Mouse (Mus musculus): ENCODE measurements around the gene A730071L15Rik. TPM values are rescaled to one million over a fixed set of nuclear protein-coding genes. Genes with fewer than 3 reads are reported as not detected.

A730071L15Rik gene
- polyA plus RNA-seq (2014; fragmentation: Nextera tagmentation; extraction: Ambion mirVana), result 0.31 and 0.42 TPM in 2 replicates

DNA sequence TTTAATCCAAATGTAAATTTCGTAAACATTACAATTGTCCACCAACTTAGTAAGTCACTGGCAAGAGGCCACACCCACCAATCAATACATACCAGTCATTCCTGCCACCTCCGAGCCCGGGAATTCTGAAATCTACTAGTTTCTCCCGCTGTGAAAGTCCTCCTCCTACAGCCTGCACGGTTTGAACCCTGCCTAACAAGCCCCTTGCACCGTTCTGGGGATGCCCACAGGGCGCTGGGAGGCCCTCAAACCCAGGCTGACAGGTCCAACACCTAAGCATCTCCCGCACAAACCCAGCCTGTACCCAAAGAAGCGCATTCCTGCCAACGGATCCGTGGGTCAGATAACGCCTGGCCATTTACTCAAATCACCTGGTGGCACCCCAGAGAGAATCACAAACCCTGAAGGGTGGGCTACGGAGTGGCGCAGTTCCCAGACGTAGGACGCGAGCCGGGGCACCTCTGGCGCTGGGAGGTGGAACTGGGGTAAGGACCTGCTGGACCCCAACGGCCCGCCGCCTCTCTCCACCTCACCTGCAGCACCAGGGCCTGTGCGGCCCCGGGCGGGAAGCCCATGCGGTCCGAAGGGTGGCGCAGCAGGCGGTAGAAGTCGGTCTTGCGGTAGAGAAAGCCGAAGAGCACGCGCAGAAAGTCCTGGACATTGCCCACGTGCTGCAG is at the start of gene A730071L15Rik:
Gene A730071L15Rik (plus strand): TSS at position 620 of the 677 bp plus-strand sequence.
- no peak for DNase-seq (ENCODE audit: low spot score)

DNA sequence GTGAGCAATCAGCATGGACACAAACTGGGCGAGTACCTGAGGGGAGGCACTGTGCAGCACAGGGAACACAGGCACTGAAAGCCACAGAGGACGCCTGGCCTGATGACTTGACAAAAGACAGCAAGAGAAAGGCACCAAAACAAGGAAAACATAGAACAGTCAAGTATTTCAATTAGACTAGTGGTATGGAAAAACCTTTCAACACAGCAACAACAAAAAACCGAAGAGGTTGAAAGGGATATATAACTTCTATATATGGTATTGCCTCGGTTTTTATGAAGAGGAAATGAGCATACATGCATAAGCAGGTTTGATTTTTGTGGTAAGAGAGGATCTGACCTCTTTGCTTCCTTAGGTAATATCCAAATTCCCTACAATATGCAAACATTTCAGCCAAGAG is 47.0 kb upstream of the A730071L15Rik start:
- Histone ChIP-seq H3K9ac (no peak overlapping the region), H3K4me2 (replicated peaks) (no peak overlapping the region), H3K9me3 (ENCODE audit: control insufficient read depth, low read length) (0 out of 2 replicates have a peak, but pooled peaks cover 3% of the 10 kb centered on the region), H3K4me1 (replicated peaks; ENCODE audit: control insufficient read depth, insufficient read depth, low read length) (0 out of 2 replicates have a peak, but pooled peaks cover 19% of the 10 kb centered on the region), H3K27me3 (ENCODE audit: control insufficient read depth, insufficient read depth, low read length) (no peaks in the 10 kb centered on the region), H3K36me3 (replicated peaks; ENCODE audit: control insufficient read depth, insufficient read depth) (peaks cover 19% of the 10 kb centered on the region), H3K27ac (no peak overlapping the region), H3K4me3 (replicated peaks; ENCODE audit: low read length) (no peak overlapping the region)
- DNase-seq (ENCODE audit: low spot score) (no peak), ATAC-seq (ENCODE audit: low FRiP score) (no peak)
- 96% methylated on average over 4 of the region's 4 CpGs for WGBS

More for the DNA sequence above, at the start of gene A730071L15Rik:
- Histone ChIP-seq H3K4me1 (replicated peaks; ENCODE audit: control insufficient read depth, insufficient read depth, low read length) (peaks cover 16% of the 10 kb centered on the region), H3K9me3 (ENCODE audit: control insufficient read depth, low read length) (no peaks in the 10 kb centered on the region), H3K36me3 (replicated peaks; ENCODE audit: control insufficient read depth, insufficient read depth) (0 out of 2 replicates have a peak, but pooled peaks cover 3% of the 10 kb centered on the region), H3K27ac (peak within 1 kb of the TSS; percentile 97), H3K9ac (peak within 1 kb of the TSS; percentile 98), H3K4me3 (replicated peaks; ENCODE audit: low read length) (peak within 1 kb of the TSS; percentile 100), H3K4me2 (replicated peaks) (peak within 1 kb of the TSS; percentile 96), H3K27me3 (ENCODE audit: control insufficient read depth, insufficient read depth, low read length) (no peaks in the 10 kb centered on the region)
- ATAC-seq (ENCODE audit: low FRiP score), result peak; percentile 74
- 1% methylated on average over 35 of the region's 35 CpGs for WGBS

DNA sequence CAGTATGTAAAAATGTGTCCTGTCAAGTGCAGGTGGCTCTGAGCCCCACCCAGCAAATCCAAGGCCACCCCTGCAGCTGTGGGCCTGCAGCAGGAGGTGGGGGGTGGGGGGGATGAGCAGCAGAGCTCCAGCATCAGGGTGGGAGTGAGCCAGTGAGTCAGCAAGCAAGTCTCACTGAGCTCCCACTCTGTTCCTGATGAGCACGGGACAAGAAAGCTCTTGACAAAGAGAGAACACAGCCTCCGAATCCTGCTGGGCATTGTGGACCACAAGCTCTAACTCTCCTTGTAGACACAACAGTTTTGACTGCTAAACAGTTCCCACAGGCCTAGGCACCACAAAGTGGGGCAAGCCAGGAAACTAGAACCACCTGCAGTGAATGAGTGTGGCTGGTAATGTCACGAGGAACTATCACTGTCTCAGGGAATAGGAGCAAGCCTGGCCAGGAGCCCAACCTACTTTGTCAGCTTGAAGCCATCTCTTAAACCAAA is 45.6 kb upstream of the A730071L15Rik start:
- WGBS, result 69% methylated on average over 3 of the region's 3 CpGs
- H3K4me2 ChIP-seq (replicated peaks), result no peak overlapping the region
- no peaks in the 10 kb centered on the region for H3K9me3 ChIP-seq (ENCODE audit: control insufficient read depth, low read length)
- ATAC-seq (ENCODE audit: low FRiP score), result no peak
- DNase-seq (ENCODE audit: low spot score), result no peak
- H3K4me1 ChIP-seq (replicated peaks; ENCODE audit: control insufficient read depth, insufficient read depth, low read length), result 0 out of 2 replicates have a peak, but pooled peaks cover 19% of the 10 kb centered on the region
- H3K9ac ChIP-seq, result no peak overlapping the region
- H3K27me3 ChIP-seq (ENCODE audit: control insufficient read depth, insufficient read depth, low read length), result no peaks in the 10 kb centered on the region
- H3K4me3 ChIP-seq (replicated peaks; ENCODE audit: low read length), result no peak overlapping the region
- no peak overlapping the region for H3K27ac ChIP-seq
- peaks cover 12% of the 10 kb centered on the region; the same call in 1 of the 2 replicates for H3K36me3 ChIP-seq (replicated peaks; ENCODE audit: control insufficient read depth, insufficient read depth)

DNA sequence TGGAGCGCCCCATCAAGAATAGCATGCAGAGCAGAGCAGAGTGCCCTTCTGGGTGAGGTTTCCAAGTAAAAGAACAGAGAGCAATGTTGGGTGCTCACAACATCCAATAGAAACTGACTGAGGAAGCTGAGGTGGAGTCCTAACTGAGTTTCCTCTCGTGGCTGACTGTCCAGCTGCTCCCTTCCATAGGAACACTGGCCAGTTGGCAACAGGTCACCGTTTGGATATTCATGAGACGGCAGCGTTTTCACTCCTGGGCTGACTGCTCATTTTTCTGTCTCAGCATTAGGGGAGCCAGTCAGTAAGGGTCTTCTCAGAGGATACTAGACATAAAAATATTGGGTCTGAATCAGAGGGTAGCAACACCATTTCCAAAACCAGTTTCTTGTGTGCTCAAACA is 43.2 kb upstream of the A730071L15Rik start:
- WGBS, result 70% methylated on average over 5 of the region's 5 CpGs
- no peak overlapping the region for H3K4me2 ChIP-seq (replicated peaks)
- H3K27me3 ChIP-seq (ENCODE audit: control insufficient read depth, insufficient read depth, low read length), result no peaks in the 10 kb centered on the region
- ATAC-seq (ENCODE audit: low FRiP score) (no peak), DNase-seq (ENCODE audit: low spot score) (no peak)
- H3K27ac ChIP-seq, result no peak overlapping the region
- no peak overlapping the region for H3K9ac ChIP-seq
- 0 out of 2 replicates have a peak, but pooled peaks cover 19% of the 10 kb centered on the region for H3K4me1 ChIP-seq (replicated peaks; ENCODE audit: control insufficient read depth, insufficient read depth, low read length)
- H3K9me3 ChIP-seq (ENCODE audit: control insufficient read depth, low read length), result no peaks in the 10 kb centered on the region
- no peaks in the 10 kb centered on the region for H3K36me3 ChIP-seq (replicated peaks; ENCODE audit: control insufficient read depth, insufficient read depth)
- H3K4me3 ChIP-seq (replicated peaks; ENCODE audit: low read length), result no peak overlapping the region

DNA sequence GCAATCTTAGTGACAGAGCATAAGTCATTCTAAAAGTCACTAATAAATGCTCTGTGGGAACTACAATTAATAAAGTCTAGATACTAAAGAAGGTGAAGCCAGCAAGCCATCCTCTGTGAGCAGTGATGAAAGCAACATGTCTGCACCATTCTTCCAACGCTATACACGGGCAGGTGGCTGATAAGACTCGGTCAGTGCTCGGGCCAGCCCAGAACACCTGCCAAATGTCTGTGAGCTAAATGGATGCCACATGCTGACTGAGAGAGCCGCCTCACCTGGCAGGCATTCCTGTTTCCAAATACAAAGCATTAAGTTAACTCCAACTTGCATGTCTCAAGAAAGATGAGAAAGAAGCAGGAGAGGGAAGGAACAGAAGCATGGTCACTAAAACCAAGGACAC is 42.7 kb upstream of the A730071L15Rik start:
- Histone ChIP-seq H3K4me1 (replicated peaks; ENCODE audit: control insufficient read depth, insufficient read depth, low read length) (0 out of 2 replicates have a peak, but pooled peaks cover 19% of the 10 kb centered on the region), H3K27ac (no peak overlapping the region), H3K4me3 (replicated peaks; ENCODE audit: low read length) (no peak overlapping the region), H3K36me3 (replicated peaks; ENCODE audit: control insufficient read depth, insufficient read depth) (no peaks in the 10 kb centered on the region), H3K27me3 (ENCODE audit: control insufficient read depth, insufficient read depth, low read length) (no peaks in the 10 kb centered on the region), H3K9ac (no peak overlapping the region), H3K9me3 (ENCODE audit: control insufficient read depth, low read length) (no peaks in the 10 kb centered on the region), H3K4me2 (replicated peaks) (no peak overlapping the region)
- ATAC-seq (ENCODE audit: low FRiP score), result no peak
- no peak for DNase-seq (ENCODE audit: low spot score)
- 83% methylated on average over 5 of the region's 5 CpGs for WGBS

DNA sequence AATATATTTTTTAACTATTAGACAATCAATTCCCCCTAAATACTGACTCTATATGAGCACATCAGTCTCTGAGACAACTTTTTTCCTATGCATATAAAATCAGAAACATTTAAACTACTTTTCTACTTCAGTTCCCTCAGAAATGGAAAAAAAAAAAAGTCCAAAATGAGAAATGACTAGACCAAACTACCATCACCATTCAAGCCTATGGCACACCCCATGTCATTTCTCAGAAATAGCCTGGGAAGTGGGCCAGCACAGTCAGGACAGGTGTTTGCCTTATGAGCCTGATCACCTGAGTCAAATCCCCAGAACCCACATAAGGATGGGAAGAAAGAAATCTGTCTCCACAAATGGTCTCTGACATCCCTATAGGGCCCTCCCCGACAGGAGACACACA is 41.3 kb upstream of the A730071L15Rik start:
- Histone ChIP-seq H3K4me3 (replicated peaks; ENCODE audit: low read length) (no peak overlapping the region), H3K27ac (no peak overlapping the region), H3K4me1 (replicated peaks; ENCODE audit: control insufficient read depth, insufficient read depth, low read length) (0 out of 2 replicates have a peak, but pooled peaks cover 19% of the 10 kb centered on the region), H3K36me3 (replicated peaks; ENCODE audit: control insufficient read depth, insufficient read depth) (no peaks in the 10 kb centered on the region), H3K4me2 (replicated peaks) (no peak overlapping the region), H3K9ac (no peak overlapping the region), H3K9me3 (ENCODE audit: control insufficient read depth, low read length) (no peaks in the 10 kb centered on the region), H3K27me3 (ENCODE audit: control insufficient read depth, insufficient read depth, low read length) (no peaks in the 10 kb centered on the region)
- WGBS, result 81% methylated on average over 1 of the region's 1 CpGs
- ATAC-seq (ENCODE audit: low FRiP score) (no peak), DNase-seq (ENCODE audit: low spot score) (no peak)

DNA sequence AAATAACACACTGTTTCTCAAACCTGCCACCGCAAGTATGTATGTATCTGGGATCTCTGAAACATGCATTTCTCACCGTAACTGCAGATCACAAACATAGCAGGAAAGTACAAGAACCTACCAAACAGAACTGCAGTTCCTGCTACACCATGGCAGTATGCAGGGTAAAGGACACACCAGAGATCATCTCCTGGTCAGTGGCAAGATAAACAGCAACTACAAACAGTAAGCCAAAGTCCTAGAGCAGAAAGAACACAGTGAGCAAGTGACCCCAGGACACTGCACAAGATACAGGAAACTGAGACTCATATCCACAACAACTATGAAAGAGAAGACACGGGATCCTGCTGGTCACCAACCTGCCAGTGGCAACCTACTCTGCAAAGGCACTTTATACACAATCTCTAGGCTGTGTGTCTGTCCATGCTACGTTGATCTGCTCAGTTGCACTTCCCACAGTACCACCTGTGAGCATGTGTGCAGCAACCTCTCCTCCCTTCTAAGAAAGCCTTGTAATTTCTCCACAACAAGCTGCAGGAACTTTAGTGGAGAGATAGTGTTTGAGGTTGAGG is 40.0 kb upstream of the A730071L15Rik start:
- no peak overlapping the region for H3K4me2 ChIP-seq (replicated peaks)
- H3K4me3 ChIP-seq (replicated peaks; ENCODE audit: low read length), result no peak overlapping the region
- H3K36me3 ChIP-seq (replicated peaks; ENCODE audit: control insufficient read depth, insufficient read depth), result no peaks in the 10 kb centered on the region
- 0 out of 2 replicates have a peak, but pooled peaks cover 10% of the 10 kb centered on the region for H3K4me1 ChIP-seq (replicated peaks; ENCODE audit: control insufficient read depth, insufficient read depth, low read length)
- no peaks in the 10 kb centered on the region for H3K9me3 ChIP-seq (ENCODE audit: control insufficient read depth, low read length)
- no peak overlapping the region for H3K9ac ChIP-seq
- no peak overlapping the region for H3K27ac ChIP-seq
- no peak for DNase-seq (ENCODE audit: low spot score)
- 91% methylated on average over 4 of the region's 4 CpGs for WGBS
- H3K27me3 ChIP-seq (ENCODE audit: control insufficient read depth, insufficient read depth, low read length), result no peaks in the 10 kb centered on the region
- ATAC-seq (ENCODE audit: low FRiP score), result no peak

DNA sequence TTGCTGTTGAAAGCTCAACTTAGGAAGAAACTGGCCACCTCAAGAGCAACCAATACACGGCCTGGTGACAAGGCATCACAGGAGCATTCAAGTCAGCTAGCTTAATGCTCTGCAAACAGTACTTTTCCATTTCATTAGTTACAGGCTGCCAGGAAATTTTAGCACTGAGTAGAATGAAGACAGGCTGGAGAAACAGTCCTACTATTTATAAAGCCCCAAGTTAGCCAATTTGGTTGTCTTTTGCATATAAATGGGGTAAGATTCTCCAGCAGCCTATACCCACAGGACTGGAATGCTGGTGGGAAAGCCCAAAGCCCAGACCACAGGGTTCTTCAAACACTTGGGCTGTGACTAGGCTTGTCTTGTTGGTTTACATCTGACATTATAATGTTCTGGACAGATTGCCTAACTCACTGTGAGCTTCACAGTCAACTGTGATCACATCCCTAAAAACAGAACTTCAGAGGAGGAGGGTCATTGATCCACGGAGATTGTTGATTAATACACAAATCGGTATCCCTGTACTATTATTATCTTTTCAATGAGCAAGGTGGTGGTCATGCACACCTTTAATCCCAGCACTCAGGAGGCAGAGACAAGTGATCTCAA is 39.1 kb upstream of the A730071L15Rik start:
- no peak for ATAC-seq (ENCODE audit: low FRiP score)
- DNase-seq (ENCODE audit: low spot score), result no peak
- Histone ChIP-seq H3K27me3 (ENCODE audit: control insufficient read depth, insufficient read depth, low read length) (no peaks in the 10 kb centered on the region), H3K36me3 (replicated peaks; ENCODE audit: control insufficient read depth, insufficient read depth) (no peaks in the 10 kb centered on the region), H3K9me3 (ENCODE audit: control insufficient read depth, low read length) (no peaks in the 10 kb centered on the region), H3K4me3 (replicated peaks; ENCODE audit: low read length) (no peak overlapping the region), H3K27ac (no peak overlapping the region), H3K4me2 (replicated peaks) (no peak overlapping the region), H3K4me1 (replicated peaks; ENCODE audit: control insufficient read depth, insufficient read depth, low read length) (0 out of 2 replicates have a peak, but pooled peaks cover 8% of the 10 kb centered on the region), H3K9ac (no peak overlapping the region)
- 85% methylated on average over 3 of the region's 3 CpGs for WGBS

DNA sequence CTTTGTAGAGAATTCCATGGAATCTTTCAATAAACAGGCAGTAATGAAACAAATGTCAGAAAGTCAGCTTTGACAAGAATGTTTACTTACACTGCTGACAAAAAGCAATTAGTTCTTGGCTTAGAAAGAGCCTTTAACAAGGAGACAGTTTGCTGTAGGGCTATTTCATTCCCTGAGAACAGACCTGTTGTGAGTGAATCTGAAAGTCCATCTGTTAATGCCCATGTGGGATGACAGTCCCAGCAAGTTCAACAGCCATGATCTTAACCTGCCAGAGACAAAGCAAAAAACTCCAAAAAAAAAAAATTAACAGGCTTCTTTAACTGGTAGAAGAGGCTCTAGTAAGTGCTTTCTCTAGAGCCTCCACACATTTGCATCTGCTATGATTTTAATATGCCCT is 38.3 kb upstream of the A730071L15Rik start:
- Histone ChIP-seq H3K9ac (no peak overlapping the region), H3K27ac (no peak overlapping the region), H3K36me3 (replicated peaks; ENCODE audit: control insufficient read depth, insufficient read depth) (no peaks in the 10 kb centered on the region), H3K27me3 (ENCODE audit: control insufficient read depth, insufficient read depth, low read length) (no peaks in the 10 kb centered on the region), H3K9me3 (ENCODE audit: control insufficient read depth, low read length) (no peaks in the 10 kb centered on the region), H3K4me3 (replicated peaks; ENCODE audit: low read length) (no peak overlapping the region), H3K4me1 (replicated peaks; ENCODE audit: control insufficient read depth, insufficient read depth, low read length) (0 out of 2 replicates have a peak, but pooled peaks cover 5% of the 10 kb centered on the region), H3K4me2 (replicated peaks) (no peak overlapping the region)
- no peak for ATAC-seq (ENCODE audit: low FRiP score)
- DNase-seq (ENCODE audit: low spot score), result no peak
